Mouse (Mus musculus) thymus, adult 2 months (tissue): ENCODE data around the gene Aimp2. TPM values are rescaled to one million over a fixed set of nuclear protein-coding genes. Genes with fewer than 3 reads are reported as not detected.

ENCODE experiments used
- DNase-seq: peaks from one replicate; pipeline ENCODE4 v3.0.0; 2021
- H3K27ac ChIP-seq: fragments of 200-500 bp; 2 replicates; pipeline ENCODE4 v1.5.1; 2012; ENCODE audit warnings: low read length, control low read depth; ENCODE audit not compliant: control insufficient read depth, insufficient read depth
- H3K27me3 ChIP-seq: fragments of 200-500 bp; 2 replicates; pipeline ENCODE4 v1.6.1; 2012; ENCODE audit warnings: mild to moderate bottlenecking, low read length, moderate library complexity, mixed read lengths; ENCODE audit not compliant: control insufficient read depth, insufficient read depth
- H3K36me3 ChIP-seq: fragments of 200-500 bp; 2 replicates; pipeline ENCODE4 v1.6.1; 2012; ENCODE audit warnings: mild to moderate bottlenecking, low read length, moderate library complexity; ENCODE audit not compliant: control insufficient read depth, insufficient read depth
- H3K4me1 ChIP-seq: fragments of 200-500 bp; replicated peaks from 2 replicates; pipeline ENCODE4 v1.6.1; 2012; ENCODE audit warnings: low read length; ENCODE audit not compliant: control insufficient read depth, insufficient read depth
- H3K4me3 ChIP-seq: fragments of 200-500 bp; 2 replicates; pipeline ENCODE4 v1.5.1; 2012; ENCODE audit warnings: mild to moderate bottlenecking, low read length, control low read depth, moderate library complexity; ENCODE audit not compliant: control insufficient read depth, insufficient read depth
- CTCF ChIP-seq: fragments of 200-500 bp; IDR thresholded peaks from 2 replicates; pipeline ENCODE4 v1.5.1; 2012; ENCODE audit warnings: mild to moderate bottlenecking, control low read depth, low read length, moderate library complexity, borderline replicate concordance; ENCODE audit not compliant: control insufficient read depth, poor library complexity, insufficient read depth; ENCODE audit errors: extremely low read depth
- POLR2A ChIP-seq: fragments of 200-500 bp; IDR thresholded peaks from 2 replicates; pipeline ENCODE4 v1.6.1; 2012; ENCODE audit warnings: mild to moderate bottlenecking, low read length, control low read depth, moderate library complexity; ENCODE audit not compliant: control insufficient read depth, poor library complexity, insufficient read depth; ENCODE audit errors: extremely low read depth
- WGBS: fragments of 180-500 bp; shearing (Covaris S2); methylation state at CpG from one replicate; pipeline ENCODE4 v1.1.7; 2018; 5-methylcytosine and 5-hydroxymethylcytosine counted together
- polyA plus RNA-seq: library from polyadenylated mRNA; depleted of rRNA; stranded (reverse); fragments of >200 nt; gene quantifications from 2 replicates; pipeline ENCODE4 v1.2.3, GENCODE M21; 2012; rRNA removed

The Aimp2 gene
- 37.4 and 55.4 TPM in 2 replicates for polyA plus RNA-seq

DNA sequence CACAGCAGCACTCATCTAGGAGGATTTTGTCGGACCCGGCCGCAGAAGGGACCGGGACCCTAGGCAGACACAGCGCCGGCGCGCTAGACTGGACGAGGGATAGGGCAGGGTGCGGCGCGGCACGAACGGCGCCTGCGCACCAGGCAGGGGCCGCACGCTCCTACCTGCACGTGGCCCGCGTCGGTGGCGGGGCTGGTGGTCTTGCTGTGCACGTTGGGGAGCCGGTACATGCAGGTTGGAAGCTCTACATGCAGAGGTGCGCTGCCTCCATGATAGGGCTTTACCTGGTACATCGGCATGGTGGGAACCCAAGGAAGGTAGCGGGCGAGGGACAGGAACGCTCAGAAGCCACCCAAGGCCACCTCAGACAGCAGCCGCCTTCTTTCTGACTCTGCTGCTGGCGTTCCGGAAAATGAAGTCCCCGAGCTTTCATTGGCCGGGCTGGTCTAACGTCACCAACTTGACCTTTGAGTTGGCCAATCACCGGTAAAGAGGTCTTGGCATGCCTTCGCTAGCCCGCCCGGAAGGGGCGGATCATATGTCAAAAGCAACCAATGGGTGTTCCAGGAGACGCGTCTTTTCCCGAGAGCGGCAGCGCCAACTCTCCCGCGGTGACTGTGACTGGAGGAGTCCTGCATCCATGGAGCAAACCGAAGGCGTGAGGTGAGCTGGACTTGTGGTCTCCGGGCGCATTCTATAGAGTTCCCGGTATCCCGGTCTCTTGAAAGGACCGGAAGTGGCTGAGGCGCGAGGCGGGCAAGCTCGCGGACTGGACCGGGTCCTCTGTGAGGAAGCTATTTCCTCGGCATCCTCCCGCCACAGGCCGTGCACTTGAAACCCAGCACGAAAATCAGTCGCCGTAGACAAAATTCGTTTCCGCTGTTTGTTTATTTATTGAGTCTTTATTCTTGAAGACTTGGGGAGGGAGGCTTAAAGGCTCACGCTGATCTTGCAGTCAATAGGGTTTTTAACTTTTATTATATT is at the start of gene Aimp2, which contains the start of gene Pms2:
Gene Aimp2, minus strand, starts transcription at position 431 of the 984 bp plus-strand sequence.
Gene Pms2, plus strand, starts transcription at position 548 of the 984 bp plus-strand sequence.
- DNase-seq: peak; percentile 95
- peak within 1 kb of the TSS; percentile 81 for H3K4me3 ChIP-seq
- H3K27me3 ChIP-seq: no peaks in the 10 kb centered on the region
- TF ChIP-seq POLR2A (peak; percentile 48; the same call in 1 of the 2 replicates), CTCF (peak; percentile 25; the same call in 1 of the 2 replicates)
- peaks cover 3% of the 10 kb centered on the region; the same call in 1 of the 2 replicates for H3K36me3 ChIP-seq
- under 1% methylated on average over 70 of the region's 70 CpGs for WGBS
- H3K27ac ChIP-seq: no peak within 1 kb of the TSS
- peaks cover 5% of the 10 kb centered on the region for H3K4me1 ChIP-seq

DNA sequence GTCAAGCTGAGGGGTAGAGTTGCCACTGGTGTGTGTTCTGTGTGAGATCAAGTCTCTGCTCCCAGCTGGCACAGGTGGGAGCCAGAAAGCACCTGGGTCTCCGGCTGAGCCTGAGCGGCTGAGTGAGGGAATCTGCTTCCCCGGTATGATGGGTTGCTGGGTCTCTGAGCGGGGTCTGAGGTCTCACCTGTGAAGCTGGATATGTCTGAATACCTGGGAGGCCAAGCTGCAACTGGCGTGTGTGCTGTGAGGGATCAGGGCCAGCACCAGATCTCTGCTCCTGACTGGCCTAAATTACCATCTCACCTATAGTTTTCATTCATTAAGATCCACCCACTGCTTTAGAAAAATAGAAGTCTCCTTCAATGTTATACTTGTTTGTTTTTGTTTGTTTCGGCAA is 47.5 kb upstream of the Aimp2 start:
- TF ChIP-seq POLR2A (no peak), CTCF (no peak)
- no peak for DNase-seq
- Histone ChIP-seq H3K4me1 (no peaks in the 10 kb centered on the region), H3K36me3 (no peaks in the 10 kb centered on the region), H3K27ac (no peak overlapping the region), H3K27me3 (no peaks in the 10 kb centered on the region), H3K4me3 (no peak overlapping the region)
- WGBS: 95% methylated on average over 6 of the region's 6 CpGs

DNA sequence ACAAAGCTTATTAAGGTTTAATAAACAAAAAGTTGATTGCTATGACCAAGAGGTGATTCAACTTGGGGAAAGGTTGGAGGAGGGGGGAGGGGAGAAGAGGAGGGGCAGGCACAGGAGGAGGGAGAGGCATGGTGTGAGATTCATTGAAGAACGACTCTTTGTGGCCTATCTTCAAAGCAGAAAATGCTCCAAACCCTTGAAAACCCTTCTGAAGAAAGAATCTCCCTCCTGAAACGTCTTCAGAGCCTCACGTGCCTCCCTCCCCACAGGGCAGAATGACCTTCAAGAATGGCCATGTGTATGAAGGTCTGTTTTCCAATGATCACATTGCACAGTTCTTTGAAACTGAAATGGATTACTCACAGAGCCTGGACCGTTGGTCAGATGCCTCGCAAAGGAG is 40.4 kb upstream of the Aimp2 start:
- Histone ChIP-seq H3K27ac (no peak overlapping the region), H3K36me3 (no peaks in the 10 kb centered on the region), H3K27me3 (no peaks in the 10 kb centered on the region), H3K4me1 (no peaks in the 10 kb centered on the region), H3K4me3 (no peak overlapping the region)
- TF ChIP-seq CTCF (no peak), POLR2A (no peak)
- no peak for DNase-seq
- 58% methylated on average over 5 of the region's 5 CpGs for WGBS

DNA sequence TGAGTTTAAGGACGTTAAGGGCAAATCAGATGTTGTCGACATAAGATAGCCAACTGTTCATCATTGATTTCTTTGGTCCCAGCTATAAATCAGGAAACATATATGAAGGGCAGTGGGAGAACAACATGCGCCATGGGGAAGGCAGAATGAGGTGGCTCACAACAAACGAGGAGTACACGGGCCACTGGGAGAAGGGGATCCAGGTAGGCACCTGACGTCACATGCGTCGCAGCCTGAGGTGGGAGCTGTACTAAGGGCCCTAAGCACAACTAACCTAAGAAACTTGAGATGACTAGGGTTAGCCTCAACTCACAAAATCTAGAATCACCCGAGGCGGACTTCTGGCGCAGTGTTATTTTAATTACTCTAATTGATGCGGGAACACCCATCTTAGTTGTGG is 38.7 kb upstream of the Aimp2 start:
- DNase-seq: no peak
- Histone ChIP-seq H3K4me3 (no peak overlapping the region), H3K36me3 (no peaks in the 10 kb centered on the region), H3K27ac (no peak overlapping the region), H3K27me3 (no peaks in the 10 kb centered on the region), H3K4me1 (no peaks in the 10 kb centered on the region)
- 91% methylated on average over 12 of the region's 12 CpGs for WGBS
- TF ChIP-seq POLR2A (no peak), CTCF (no peak)

DNA sequence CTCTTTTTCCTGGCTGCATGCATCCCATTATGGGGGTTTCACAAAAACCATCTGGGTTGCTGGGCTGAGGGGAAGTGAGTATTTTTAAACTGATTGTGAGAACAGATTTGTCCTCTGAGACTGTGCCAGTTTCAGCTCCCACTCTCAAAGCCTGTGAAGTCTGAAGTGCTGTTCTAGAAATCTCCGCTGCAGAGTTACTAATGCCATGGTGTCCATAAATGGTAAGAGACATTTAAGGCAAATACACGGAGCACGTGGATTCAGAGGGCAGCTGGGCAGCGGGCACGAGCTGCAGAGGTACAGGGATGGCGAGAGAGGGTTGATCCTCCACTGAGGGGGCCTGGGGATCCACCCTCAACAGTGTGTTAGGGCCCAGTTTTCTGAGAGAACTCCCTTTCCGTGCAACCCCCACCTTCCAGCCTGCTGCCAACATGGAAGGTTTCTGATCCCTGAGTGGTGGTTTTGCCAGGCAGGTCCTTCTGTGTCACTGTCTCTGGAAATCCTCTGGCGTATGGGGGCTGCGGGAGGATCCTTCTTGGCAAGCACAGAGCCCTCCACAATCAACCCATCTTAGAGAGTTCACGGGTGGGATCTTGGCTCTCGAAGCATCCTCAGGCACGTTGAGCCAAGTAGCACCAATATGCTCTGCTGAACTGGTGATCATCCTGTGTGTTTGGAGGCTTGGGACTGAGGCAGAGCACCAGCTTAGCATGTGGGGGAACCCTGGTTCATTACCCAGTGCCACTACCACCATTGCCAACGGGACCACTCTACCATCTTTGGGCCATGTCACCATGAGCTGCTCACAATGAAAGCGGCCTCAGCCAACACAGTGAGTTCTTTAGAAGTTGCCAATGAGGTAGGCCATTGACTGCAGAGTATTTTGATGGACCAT is 33.8 kb upstream of the Aimp2 start:
- no peak for DNase-seq
- Histone ChIP-seq H3K27ac (no peak overlapping the region), H3K27me3 (no peaks in the 10 kb centered on the region), H3K36me3 (no peaks in the 10 kb centered on the region), H3K4me1 (no peaks in the 10 kb centered on the region), H3K4me3 (no peak overlapping the region)
- 93% methylated on average over 14 of the region's 14 CpGs for WGBS
- TF ChIP-seq CTCF: no peak
- no peak for TF ChIP-seq POLR2A

DNA sequence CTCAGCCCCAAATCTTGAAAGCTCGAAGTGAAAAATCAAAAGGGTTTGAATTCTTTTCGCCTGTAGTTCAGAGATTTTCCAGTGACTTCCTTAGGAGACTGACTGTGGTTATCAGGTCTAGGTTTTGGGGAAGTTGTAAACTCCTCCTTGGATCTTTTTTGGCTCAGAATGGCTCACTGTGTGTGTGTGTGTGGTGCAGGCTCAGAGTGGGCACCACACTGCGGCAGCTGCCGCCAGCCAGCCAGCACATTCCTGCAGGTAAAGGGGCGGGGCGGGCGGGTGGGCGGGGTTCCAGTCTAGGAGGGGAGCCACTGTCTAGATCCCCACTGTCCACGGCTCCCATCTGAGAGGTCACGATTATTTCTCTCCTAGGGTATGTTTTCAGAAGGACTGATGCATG is 31.9 kb upstream of the Aimp2 start:
- H3K27me3 ChIP-seq: no peaks in the 10 kb centered on the region
- no peak for DNase-seq
- H3K27ac ChIP-seq: no peak overlapping the region
- H3K36me3 ChIP-seq: no peaks in the 10 kb centered on the region
- no peaks in the 10 kb centered on the region for H3K4me1 ChIP-seq
- 14% methylated on average over 10 of the region's 10 CpGs for WGBS
- TF ChIP-seq POLR2A (no peak), CTCF (no peak)
- H3K4me3 ChIP-seq: no peak overlapping the region
